Mouse (Mus musculus) adrenal gland, postnatal 36 days (tissue): ENCODE results near the gene Ctbs. TPM values are rescaled to one million over a fixed set of nuclear protein-coding genes. Genes with fewer than 3 reads are reported as not detected.
"Not testable (repeated sequence)": the region's sequence is repeated elsewhere in the genome, so short reads cannot be mapped to it uniquely, and the experiment has no call there.

Source experiments
- DNase-seq, 2 experiments: peaks; one replicate each; pipeline ENCODE4 v3.0.0; 2021; ENCODE audit warnings: mixed read lengths in 1 of 2
- long read RNA-seq, 2 experiments: library from polyadenylated mRNA; stranded (forward); transcript quantifications; one replicate each; pipeline ENCODE4 v2.0.0; 2021; ENCODE audit warnings: borderline sequencing depth in 2 of 2
- total RNA-seq, 2 experiments: library from RNA; stranded (reverse); gene quantifications; 2 replicates each; pipeline ENCODE4 v1.2.3; 2021

The Ctbs gene
- total RNA-seq, result 10 to 100 TPM in 1 of 2 experiments, 1 to 10 TPM in 1; 8.1 to 12.3 TPM
- long read RNA-seq, experiment 1, partial matches to known transcripts, result 0 of 3 reads
- long read RNA-seq, experiment 1, other reads (novel, unspliced or antisense), result 0 of 3 reads
- long read RNA-seq, experiment 2, result 0 reads

GRCm38 (mm10) chr3:146449745-146450250 is at the start of gene Ctbs:
TSS of gene Ctbs (plus strand) at chr3:146449795.
- no peak for DNase-seq

GRCm38 (mm10) chr3:146403770-146404169 is 45.8 kb upstream of the Ctbs start:
- peak in 1 of 2 experiments; percentile 4 for DNase-seq

- peak; percentile 99 for DNase-seq
Observed at GRCm38 (mm10) chr3:146404311-146405201, 45.0 kb upstream of the Ctbs start, which contains the start of gene Ssx2ip. TSS of gene Ssx2ip (plus strand) at chr3:146404642.

GRCm38 (mm10) chr3:146405213-146406006 is 44.2 kb upstream of the Ctbs start:
- DNase-seq, result no peak

GRCm38 (mm10) chr3:146406007-146406341 is 43.6 kb upstream of the Ctbs start:
- DNase-seq, result no peak

- no peak for DNase-seq
Observed at GRCm38 (mm10) chr3:146407086-146407721, 42.4 kb upstream of the Ctbs start.

DNA sequence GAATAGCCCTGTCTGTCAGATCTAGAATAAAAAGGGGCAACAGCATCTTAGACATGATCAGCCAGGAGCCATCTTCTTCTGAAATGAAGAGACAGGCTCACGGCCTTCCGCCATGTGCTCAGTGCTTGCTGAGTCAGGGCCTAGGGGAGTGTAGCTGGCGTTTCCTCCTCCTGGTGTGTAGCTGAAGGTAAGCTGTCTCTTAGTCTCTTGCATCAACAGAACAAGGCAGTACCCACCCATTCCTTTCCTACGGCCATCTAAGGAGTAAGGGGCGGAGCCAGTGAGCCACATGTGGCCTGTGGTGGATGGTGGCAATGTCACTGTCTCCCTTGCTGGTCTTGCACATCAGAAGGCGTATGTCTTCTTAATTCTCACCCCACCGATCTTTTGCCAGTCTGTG is 39.5 kb upstream of the Ctbs start:
- DNase-seq, result no peak

- DNase-seq, result no peak
Observed at GRCm38 (mm10) chr3:146412008-146412407, 37.6 kb upstream of the Ctbs start.

DNA sequence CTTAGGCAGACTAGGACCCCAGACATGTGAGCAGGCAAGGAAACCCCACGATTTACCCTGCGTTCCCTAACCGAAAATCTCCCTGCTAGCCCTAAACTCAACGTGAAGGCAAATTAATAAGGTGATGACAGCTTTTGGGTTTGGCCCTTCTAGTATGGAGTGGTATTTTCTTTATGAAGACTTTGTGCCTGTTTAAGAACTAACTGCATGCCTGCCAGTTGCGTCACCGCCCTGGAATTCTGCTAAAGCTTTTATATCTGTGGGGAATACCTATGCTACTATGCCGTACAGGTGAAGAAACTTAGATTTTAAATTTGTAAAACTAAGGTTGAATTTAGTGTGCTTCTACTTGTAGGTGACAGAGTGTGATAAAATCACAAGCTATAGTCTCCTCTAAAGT is 37.1 kb upstream of the Ctbs start:
- DNase-seq, result no peak

DNA sequence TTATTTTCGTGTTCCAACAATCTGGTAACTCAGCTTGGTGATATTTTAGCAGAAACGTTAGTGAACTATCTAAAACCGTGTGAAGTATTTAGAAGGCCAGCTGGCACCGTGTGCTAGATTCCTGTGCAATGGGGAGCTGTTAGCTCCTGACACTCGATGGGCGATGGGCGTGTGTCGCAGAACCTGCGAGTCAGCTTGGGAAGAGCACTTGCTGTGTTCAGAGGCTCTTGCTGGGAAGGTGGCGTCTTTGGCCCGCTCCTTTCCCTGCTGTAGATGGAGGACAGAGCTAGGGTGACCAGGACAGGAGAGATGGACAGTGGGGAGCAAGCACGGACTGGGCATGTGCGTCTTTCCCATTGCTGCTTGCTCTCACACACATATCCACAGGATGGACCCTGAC is 36.6 kb upstream of the Ctbs start:
- no peak for DNase-seq

- DNase-seq, result no peak
Observed at GRCm38 (mm10) chr3:146413992-146414391, 35.6 kb upstream of the Ctbs start.

DNA sequence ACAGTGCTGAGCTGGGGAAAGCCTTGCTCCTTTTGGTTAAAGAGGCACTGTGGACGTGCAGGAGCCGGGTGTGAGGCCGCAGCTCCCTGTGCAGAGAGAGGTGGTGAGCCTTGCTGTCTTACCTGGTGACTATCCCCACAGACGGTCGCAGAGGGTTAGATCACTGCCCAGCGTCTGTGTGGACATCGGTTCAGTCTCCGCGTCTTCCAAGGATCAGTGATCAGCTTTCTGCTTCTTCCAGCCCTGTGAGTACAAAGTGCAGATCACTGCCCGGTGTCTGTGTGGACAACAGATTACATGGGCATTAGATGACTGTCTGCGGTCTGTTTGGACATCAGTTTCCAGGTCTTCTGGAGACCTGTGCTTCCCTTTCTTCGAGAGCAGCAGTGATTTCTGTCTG is 35.0 kb upstream of the Ctbs start:
- DNase-seq, result no peak

DNA sequence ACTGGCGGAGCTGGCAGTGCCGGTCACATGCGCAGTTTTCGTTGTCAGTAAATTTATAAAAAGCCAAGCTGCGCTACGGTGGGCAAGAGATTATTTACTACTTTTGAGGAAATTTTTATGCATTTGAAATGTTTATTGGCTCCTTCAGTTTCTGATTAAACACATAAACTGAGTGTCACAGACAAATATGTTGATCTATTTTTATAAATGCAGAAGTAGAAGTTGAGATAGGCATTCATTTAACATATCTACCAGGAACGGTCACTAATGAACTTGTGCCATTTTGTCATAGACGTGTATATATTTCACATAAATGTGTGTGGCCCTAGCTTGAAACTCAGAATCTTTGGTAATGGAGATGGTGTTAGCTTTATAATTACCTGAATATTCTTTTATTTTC is 31.7 kb upstream of the Ctbs start:
- no peak for DNase-seq

DNA sequence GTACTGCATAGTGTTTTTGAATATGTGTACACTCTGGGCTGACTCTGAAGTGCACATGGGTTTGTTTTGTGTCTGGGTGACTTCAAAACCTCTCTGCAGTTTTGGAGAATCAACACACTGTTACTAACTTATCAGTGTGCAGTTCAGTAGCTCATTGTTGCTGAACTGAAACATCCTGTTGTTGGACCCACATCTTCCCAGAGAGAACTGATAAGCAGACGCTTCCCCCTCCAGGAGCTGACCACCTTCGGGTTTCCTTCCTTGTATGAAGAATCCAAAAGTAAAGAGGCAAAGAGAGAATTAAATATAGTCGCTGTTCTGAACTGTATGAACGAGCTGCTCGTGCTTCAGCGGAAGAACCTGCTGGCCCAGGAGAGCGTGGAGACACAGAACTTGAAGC is 30.7 kb upstream of the Ctbs start:
- no peak for DNase-seq

DNA sequence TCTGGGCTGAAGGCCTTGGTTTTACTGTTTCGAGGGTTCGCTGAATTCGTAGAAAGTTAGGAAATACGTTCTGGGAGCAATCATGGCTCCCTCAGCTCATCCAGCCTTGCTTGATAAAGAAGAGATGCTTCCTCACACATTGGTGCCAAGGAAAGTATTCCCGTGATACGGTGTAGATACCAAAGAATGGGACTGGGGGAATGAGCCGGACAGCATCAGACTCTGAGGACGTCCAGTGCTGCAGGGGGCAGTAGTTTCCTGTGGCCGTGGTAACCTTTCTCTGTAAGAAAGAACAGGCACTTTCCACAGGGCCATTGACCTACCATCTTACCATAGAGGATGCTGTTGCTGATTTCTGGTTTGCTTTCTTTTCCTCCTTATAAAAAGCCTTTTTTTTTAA is 30.1 kb upstream of the Ctbs start:
- DNase-seq, result no peak

DNA sequence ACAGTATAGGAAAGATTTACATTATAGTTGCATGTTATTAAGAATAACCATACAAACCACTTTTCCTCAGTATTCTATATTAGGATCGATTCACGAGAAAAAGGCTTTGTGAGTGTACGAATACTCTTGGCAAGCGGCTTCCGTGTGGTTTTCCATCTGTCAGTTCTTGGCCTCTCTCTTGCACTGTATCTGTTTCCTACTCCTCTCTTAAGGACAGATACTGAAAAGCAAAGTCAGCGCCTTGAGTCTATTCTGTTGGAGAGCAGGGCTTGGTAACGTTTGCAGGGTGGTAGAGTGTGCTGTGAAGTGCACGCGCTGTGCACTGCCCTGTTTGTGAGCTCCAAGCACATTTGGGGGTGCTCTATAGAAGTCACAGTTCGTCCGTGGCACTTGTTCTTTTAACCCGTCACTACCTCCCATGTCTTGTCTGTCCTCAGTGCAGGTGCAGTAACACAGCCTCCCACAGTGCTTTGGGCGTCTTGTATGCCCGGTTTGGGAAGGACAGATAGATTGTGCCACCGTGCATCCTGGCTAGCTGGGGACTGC is 29.5 kb upstream of the Ctbs start:
- DNase-seq, result no peak

- no peak for DNase-seq
Observed at GRCm38 (mm10) chr3:146421787-146422186, 27.8 kb upstream of the Ctbs start.

DNA sequence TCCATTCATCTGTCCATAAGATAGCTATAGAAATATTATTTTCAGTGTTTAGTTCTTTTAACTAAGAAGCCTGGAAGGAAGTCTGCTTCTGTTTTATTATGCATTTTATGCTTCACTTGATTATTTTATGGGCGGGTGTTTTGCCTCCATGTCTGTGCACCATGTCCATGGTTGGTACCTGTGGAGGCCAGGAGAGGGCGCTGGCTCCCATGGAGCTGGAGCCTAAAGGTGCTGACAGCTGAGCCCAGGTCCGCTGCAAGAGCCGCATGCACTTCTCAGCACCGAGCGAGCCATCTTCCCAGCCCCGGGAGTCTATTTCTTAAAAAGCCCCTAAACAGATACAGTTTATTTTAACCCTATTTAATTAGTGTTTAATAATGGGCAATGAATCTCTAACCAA is 25.9 kb upstream of the Ctbs start:
- DNase-seq, result peak in 1 of 2 experiments; percentile 19

- DNase-seq, result no peak
Observed at GRCm38 (mm10) chr3:146424306-146424900, 25.2 kb upstream of the Ctbs start.

DNA sequence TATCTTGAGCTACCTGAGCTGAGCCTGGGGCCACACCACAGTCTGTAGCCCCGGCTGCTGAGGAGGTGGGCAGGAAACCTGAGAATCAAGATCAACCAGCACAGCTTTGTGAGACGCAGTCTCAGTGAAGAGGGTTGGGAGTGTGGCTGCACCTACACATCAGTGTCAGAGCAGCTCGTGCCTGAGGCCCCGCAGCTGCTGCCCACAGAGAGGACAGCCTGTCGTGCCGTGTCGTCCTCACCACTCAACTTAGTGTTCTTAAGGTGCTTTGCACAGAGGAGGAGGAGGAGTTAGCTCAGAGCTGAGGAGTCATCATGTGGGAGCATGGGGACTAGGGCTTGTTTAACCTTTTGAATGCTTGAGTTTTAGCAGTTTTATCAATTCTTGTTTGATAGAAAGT is 23.7 kb upstream of the Ctbs start:
- DNase-seq, result no peak

- no peak for DNase-seq
Observed at GRCm38 (mm10) chr3:146426489-146426888, 23.1 kb upstream of the Ctbs start.

DNA sequence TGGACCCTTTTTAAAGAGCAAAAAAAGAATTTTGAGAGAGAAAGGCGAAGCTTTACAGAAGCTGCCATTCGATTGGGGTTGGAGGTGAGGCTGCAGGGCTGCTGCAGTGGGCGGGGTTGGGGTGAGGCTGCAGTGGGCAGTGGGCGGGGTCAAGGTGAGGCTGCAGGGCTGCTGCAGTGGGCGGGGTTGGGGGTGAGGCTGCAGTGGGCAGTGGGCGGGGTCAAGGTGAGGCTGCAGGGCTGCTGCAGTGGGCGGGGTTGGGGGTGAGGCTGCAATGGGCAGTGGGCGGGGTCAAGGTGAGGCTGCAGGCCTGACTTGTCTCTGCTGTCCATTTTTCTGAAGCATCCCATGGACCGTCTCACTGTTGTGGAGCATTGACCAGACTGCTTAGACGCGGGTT is 16.5 kb upstream of the Ctbs start:
- DNase-seq, result not testable (repeated sequence)
